Mouse (Mus musculus): ENCODE measurements around the gene Col6a5.

The Col6a5 gene

GRCm38 (mm10) chr9:105819155-105819709, 141.2 kb downstream of the Col6a5 start:
- DNase-seq, result no peak

- no peak for DNase-seq
Measured at GRCm38 (mm10) chr9:105814436-105814835, 146.0 kb downstream of the Col6a5 start.

DNA sequence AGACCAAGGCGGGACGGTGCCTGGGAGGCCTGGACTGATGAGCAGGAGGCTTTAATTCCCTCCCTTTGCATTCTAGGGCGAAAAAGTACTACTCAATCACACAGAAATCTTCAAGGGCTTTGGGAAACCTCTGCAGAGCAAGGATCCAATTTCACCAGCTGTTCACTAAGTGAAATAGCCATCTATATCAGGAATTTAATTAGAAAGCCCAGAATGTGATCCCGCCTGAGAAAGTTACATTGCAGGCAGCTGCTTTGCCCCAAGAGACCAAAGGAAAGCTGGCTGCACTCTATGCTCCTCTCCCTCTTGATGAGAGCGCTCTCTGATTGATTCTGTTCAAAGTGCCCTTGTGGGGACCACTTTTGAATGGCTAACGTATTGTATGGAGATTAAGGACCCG, 149.0 kb downstream of the Col6a5 start:
- no peak for DNase-seq

DNA sequence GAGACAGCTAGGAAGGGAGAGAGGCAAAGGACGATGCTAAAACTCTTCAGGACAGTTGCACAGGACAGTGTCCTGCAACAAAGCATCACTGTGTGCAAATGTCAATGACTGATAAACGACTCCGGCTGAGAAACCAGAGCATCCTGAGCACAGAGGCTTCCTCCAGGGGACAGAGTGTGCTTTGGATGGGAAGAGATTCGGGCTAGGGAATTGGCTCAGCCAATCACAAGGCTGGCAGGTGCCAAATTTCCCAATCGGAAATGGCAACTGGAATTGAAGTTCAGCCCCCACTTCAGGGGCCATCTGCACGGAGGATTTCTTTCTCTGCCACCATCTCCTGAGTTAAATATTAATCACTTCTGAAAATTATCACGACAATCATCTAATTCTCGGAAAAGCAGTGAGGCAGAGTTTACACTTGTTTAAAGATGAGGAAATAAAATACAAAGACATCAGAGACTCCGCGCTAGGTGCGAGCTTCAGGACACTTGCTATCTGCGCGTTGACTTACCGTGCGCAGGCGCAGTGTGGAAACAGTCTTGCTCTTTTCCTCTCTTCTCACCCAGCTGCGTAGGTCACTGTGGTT, 151.4 kb downstream of the Col6a5 start:
- no peak for DNase-seq

Measured in lung, postnatal 10 days (tissue).